Mouse (Mus musculus): Measurements from ENCODE around the gene Anxa8.

DNA sequence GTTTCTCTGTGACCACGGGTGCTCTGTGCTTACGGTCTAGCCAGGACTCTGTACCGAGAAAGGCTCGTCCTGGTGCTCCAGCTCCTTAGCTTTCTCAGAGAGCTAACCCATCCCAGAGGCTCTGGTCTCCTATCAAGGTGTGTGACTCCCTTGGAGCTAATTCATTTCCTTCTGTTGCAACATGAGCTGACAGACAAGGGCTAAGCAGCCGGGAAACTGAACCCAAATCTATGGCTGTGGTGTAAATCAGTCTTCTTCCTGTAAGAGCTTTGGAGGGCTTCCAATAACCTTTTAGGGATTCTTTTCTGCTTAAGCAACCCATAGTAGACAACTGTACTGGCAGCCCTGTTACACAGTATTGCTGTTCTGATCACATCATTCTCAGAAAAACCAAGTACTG is 16.8 kb downstream of the Anxa8 start, which contains the start of gene A630023A22Rik:
- no peak for TF ChIP-seq CTCF (conservative IDR thresholded peaks at IDR 0.05; ENCODE audit: insufficient read depth, insufficient read length, low read depth, low read length)
- no peak for TF ChIP-seq POLR2A (IDR thresholded peaks at IDR 0.05; ENCODE audit: low read depth, low read length)

Measured in kidney, adult 2 months (tissue).